13 mouse cellular contexts compared by ENCODE assay signal in genomic region chr9:102138671-102139070, GRCm38 (mm10).
DNase-seq lines count a peak whose midpoint lies in the region; ATAC-seq and TF ChIP-seq lines count a peak whose summit lies in the region.
"Had no signal": no experiment of that assay in that cellular context is flagged by ENCODE, and none has a peak within 500 bp of the region (broad histone marks: within the 10 kb centered on the region; RNA-seq: fewer than 3 reads in every experiment).

No protein-coding gene starts in this region.

- intact Hi-C loops in heart, postnatal 14 days (cut with DNase I): no loop called here

- 50% methylated on average over 7 of the region's 7 CpGs for WGBS in hindbrain, embryonic 15.5 days
- WGBS in hindbrain, embryonic 12.5 days: 73% methylated on average over 7 of the region's 7 CpGs
- 48% methylated on average over 7 of the region's 7 CpGs for WGBS in forebrain, postnatal 0 days
- 48% methylated on average over 7 of the region's 7 CpGs for WGBS in midbrain, embryonic 16.5 days

- no peak overlapping the region for H3K4me3 ChIP-seq in hindbrain, embryonic 15.5 days
- no peak overlapping the region for H3K4me3 ChIP-seq in hindbrain, embryonic 12.5 days
- no peak overlapping the region for H3K4me3 ChIP-seq in forebrain, postnatal 0 days (ENCODE audit: low read depth, low read length)
- H3K4me3 ChIP-seq in midbrain, embryonic 16.5 days (ENCODE audit: low read depth, low read length): no peak overlapping the region
- H3K4me3 ChIP-seq: heart, adult 2 months; limb, embryonic 15.5 days; neural tube, embryonic 12.5 days had no signal

- H3K36me3 ChIP-seq in hindbrain, embryonic 15.5 days: peaks cover 3% of the 10 kb centered on the region; the same call in 1 of the 2 replicates
- no peaks in the 10 kb centered on the region for H3K36me3 ChIP-seq in hindbrain, embryonic 12.5 days
- no peaks in the 10 kb centered on the region for H3K36me3 ChIP-seq in forebrain, postnatal 0 days (ENCODE audit: insufficient read depth)
- H3K36me3 ChIP-seq in midbrain, embryonic 16.5 days (ENCODE audit: control insufficient read depth, insufficient read depth, low read length): no peaks in the 10 kb centered on the region
- H3K36me3 ChIP-seq: limb, embryonic 15.5 days; neural tube, embryonic 12.5 days had no signal

- no peaks in the 10 kb centered on the region for H3K9me3 ChIP-seq in hindbrain, embryonic 15.5 days
- no peaks in the 10 kb centered on the region; the same call in 1 of the 2 replicates for H3K9me3 ChIP-seq in hindbrain, embryonic 12.5 days (replicated peaks)
- H3K9me3 ChIP-seq in forebrain, postnatal 0 days (ENCODE audit: low read length): no peaks in the 10 kb centered on the region
- H3K9me3 ChIP-seq in midbrain, embryonic 16.5 days (replicated peaks; ENCODE audit: control insufficient read depth, low read length, poor library complexity, severe bottlenecking): no peaks in the 10 kb centered on the region
- H3K9me3 ChIP-seq: limb, embryonic 15.5 days had no signal

- 0 out of 2 replicates have a peak overlapping the region, but pooled peaks have one; percentile 40 for H3K27ac ChIP-seq in hindbrain, embryonic 15.5 days (replicated peaks)
- H3K27ac ChIP-seq in hindbrain, embryonic 12.5 days: no peak overlapping the region
- H3K27ac ChIP-seq in forebrain, postnatal 0 days (ENCODE audit: low read depth, low read length): 0 out of 2 replicates have a peak overlapping the region, but pooled peaks have one; percentile 29
- peak overlapping the region; percentile 44 for H3K27ac ChIP-seq in midbrain, embryonic 16.5 days (ENCODE audit: low read length)
- H3K27ac ChIP-seq: heart, adult 2 months; kidney, postnatal 0 days; limb, embryonic 15.5 days; neural tube, embryonic 12.5 days had no signal

- H3K27me3 ChIP-seq in hindbrain, embryonic 15.5 days: no peaks in the 10 kb centered on the region
- no peaks in the 10 kb centered on the region for H3K27me3 ChIP-seq in hindbrain, embryonic 12.5 days
- no peaks in the 10 kb centered on the region for H3K27me3 ChIP-seq in forebrain, postnatal 0 days (ENCODE audit: insufficient read depth, low read length)
- no peaks in the 10 kb centered on the region for H3K27me3 ChIP-seq in midbrain, embryonic 16.5 days (ENCODE audit: control insufficient read depth, insufficient read depth, low read depth, low read length)
- H3K27me3 ChIP-seq: limb, embryonic 15.5 days; neural tube, embryonic 12.5 days had no signal

- DNase-seq in forebrain, postnatal 0 days: no peak
- peak; percentile 22 for DNase-seq in layer of hippocampus, adult 9-10 months (ENCODE audit: low spot score)
- no peak for DNase-seq in cerebellum, postnatal 4 days (ENCODE audit: low spot score in 2 of 2)
- DNase-seq in heart, adult 9 months (ENCODE audit: low spot score in 2 of 2): no peak
- DNase-seq in heart, postnatal 14 days: no peak
- DNase-seq: heart, adult 2 months; lung, embryonic 14.5 days had no signal

- no peak overlapping the region for H3K9ac ChIP-seq in hindbrain, embryonic 15.5 days
- H3K9ac ChIP-seq in hindbrain, embryonic 12.5 days: no peak overlapping the region
- H3K9ac ChIP-seq in forebrain, postnatal 0 days: no peak overlapping the region
- no peak overlapping the region for H3K9ac ChIP-seq in midbrain, embryonic 16.5 days (ENCODE audit: low read depth, low read length)
- H3K9ac ChIP-seq: limb, embryonic 15.5 days; lung, embryonic 14.5 days; neural tube, embryonic 12.5 days had no signal

- no peak for TF ChIP-seq CTCF in forebrain, postnatal 0 days (IDR thresholded peaks at IDR 0.05; ENCODE audit: low read depth)

- peaks cover 9% of the 10 kb centered on the region for H3K4me1 ChIP-seq in hindbrain, embryonic 15.5 days (replicated peaks)
- no peaks in the 10 kb centered on the region for H3K4me1 ChIP-seq in hindbrain, embryonic 12.5 days
- H3K4me1 ChIP-seq in forebrain, postnatal 0 days (ENCODE audit: insufficient read depth): no peaks in the 10 kb centered on the region
- H3K4me1 ChIP-seq in midbrain, embryonic 16.5 days (ENCODE audit: control insufficient read depth, insufficient read depth, low read length): peaks cover 6% of the 10 kb centered on the region; the same call in 1 of the 2 replicates
- H3K4me1 ChIP-seq: limb, embryonic 15.5 days; neural tube, embryonic 12.5 days had no signal

- ATAC-seq in hindbrain, embryonic 15.5 days (ENCODE audit: low FRiP score, low read depth): no peak
- no peak for ATAC-seq in hindbrain, embryonic 12.5 days (ENCODE audit: low FRiP score)
- ATAC-seq in forebrain, postnatal 0 days: no peak
- ATAC-seq in midbrain, embryonic 16.5 days: no peak

- no peak overlapping the region for H3K4me2 ChIP-seq in hindbrain, embryonic 15.5 days
- no peak overlapping the region for H3K4me2 ChIP-seq in hindbrain, embryonic 12.5 days (replicated peaks)
- H3K4me2 ChIP-seq in forebrain, postnatal 0 days (ENCODE audit: low read depth): no peak overlapping the region
- H3K4me2 ChIP-seq in midbrain, embryonic 16.5 days (ENCODE audit: low read length): no peak overlapping the region
- H3K4me2 ChIP-seq: limb, embryonic 15.5 days; lung, embryonic 14.5 days; neural tube, embryonic 12.5 days had no signal
